Comparison of ENCODE assay signal across 9 mouse cellular contexts in genomic region chr14:20786020-20786419, GRCm38 (mm10). TPM values are rescaled to one million over a fixed set of nuclear protein-coding genes. Genes with fewer than 3 reads are reported as not detected.
DNase-seq lines count a peak whose midpoint lies in the region; ATAC-seq and TF ChIP-seq lines count a peak whose summit lies in the region.
"Had no signal": no experiment of that assay in that cellular context is flagged by ENCODE, and none has a peak within 500 bp of the region (broad histone marks: within the 10 kb centered on the region; RNA-seq: fewer than 3 reads in every experiment).

No protein-coding gene starts in this region.

- no peak for TF ChIP-seq EP300 in heart, postnatal 0 days (IDR thresholded peaks at IDR 0.05; ENCODE audit: low read depth)

- H3K27me3 ChIP-seq in heart, postnatal 0 days (ENCODE audit: control insufficient read depth, insufficient read depth, low read length), result no peaks in the 10 kb centered on the region
- H3K27me3 ChIP-seq in forebrain, embryonic 11.5 days (ENCODE audit: control insufficient read depth, insufficient read depth, low read length), result no peaks in the 10 kb centered on the region

- no peaks in the 10 kb centered on the region for H3K9me3 ChIP-seq in heart, postnatal 0 days (replicated peaks; ENCODE audit: control insufficient read depth, low read length)
- no peaks in the 10 kb centered on the region for H3K9me3 ChIP-seq in forebrain, embryonic 11.5 days (ENCODE audit: control insufficient read depth, low read length)

- peak overlapping the region; percentile 80 for H3K27ac ChIP-seq in heart, postnatal 0 days (ENCODE audit: low read depth)
- peak overlapping the region; percentile 32 for H3K27ac ChIP-seq in brown adipose tissue, adult 24 weeks (replicated peaks; ENCODE audit: low read depth, low read length)
- H3K27ac ChIP-seq in forebrain, embryonic 11.5 days (ENCODE audit: low read depth, low read length), result no peak overlapping the region

- WGBS in heart, postnatal 0 days, result 71% methylated on average over 5 of the region's 5 CpGs
- WGBS in forebrain, embryonic 11.5 days, result 91% methylated on average over 5 of the region's 5 CpGs

- TF ChIP-seq CTCF in heart, postnatal 0 days (IDR thresholded peaks at IDR 0.05; ENCODE audit: low read depth), result no peak

- peaks cover 57% of the 10 kb centered on the region for H3K36me3 ChIP-seq in heart, postnatal 0 days (replicated peaks; ENCODE audit: control insufficient read depth, insufficient read depth, low read length)
- no peaks in the 10 kb centered on the region; the same call in 1 of the 2 replicates for H3K36me3 ChIP-seq in forebrain, embryonic 11.5 days (ENCODE audit: control insufficient read depth, insufficient read depth, low read length)

- peaks cover 52% of the 10 kb centered on the region for H3K4me1 ChIP-seq in heart, postnatal 0 days (ENCODE audit: control insufficient read depth, insufficient read depth)
- H3K4me1 ChIP-seq in brown adipose tissue, adult 24 weeks (ENCODE audit: control insufficient read depth, insufficient read depth, insufficient read length, low read length), result peaks cover 34% of the 10 kb centered on the region
- no peaks in the 10 kb centered on the region for H3K4me1 ChIP-seq in forebrain, embryonic 11.5 days (replicated peaks; ENCODE audit: control insufficient read depth, insufficient read depth, low read length)

- peak overlapping the region; percentile 5; the same call in 1 of the 2 replicates for H3K9ac ChIP-seq in heart, postnatal 0 days (replicated peaks; ENCODE audit: low read depth, low read length)
- H3K9ac ChIP-seq in forebrain, embryonic 11.5 days (ENCODE audit: low read length), result no peak overlapping the region
- H3K9ac ChIP-seq: forebrain, postnatal 0 days had no signal

- H3K4me2 ChIP-seq in heart, postnatal 0 days (ENCODE audit: low read depth, low read length), result peak overlapping the region; percentile 32
- no peak overlapping the region for H3K4me2 ChIP-seq in forebrain, embryonic 11.5 days (ENCODE audit: low read depth, low read length, severe bottlenecking)

- DNase-seq in heart, postnatal 0 days (ENCODE audit: low spot score), result no peak
- DNase-seq in heart, adult 18-20 months, result no peak
- peak; percentile 29 for DNase-seq in 416B (ENCODE audit: low read depth)
- DNase-seq in frontal cortex, postnatal 14 days (ENCODE audit: low spot score in 2 of 2), result no peak
- no peak for DNase-seq in forebrain, embryonic 11.5 days (ENCODE audit: low spot score)
- DNase-seq in adrenal gland, postnatal 4 days (ENCODE audit: low spot score in 2 of 2), result no peak
- DNase-seq: forebrain, postnatal 0 days had no signal

- H3K4me3 ChIP-seq in heart, postnatal 0 days (ENCODE audit: low read depth, low read length), result no peak overlapping the region
- H3K4me3 ChIP-seq in brown adipose tissue, adult 24 weeks (ENCODE audit: insufficient read depth, low read depth, low read length), result no peak overlapping the region
- no peak overlapping the region for H3K4me3 ChIP-seq in forebrain, embryonic 11.5 days (ENCODE audit: low read depth, low read length)

- ATAC-seq in heart, postnatal 0 days (ENCODE audit: insufficient read depth, low read depth), result no peak
- ATAC-seq in megakaryocyte, adult 5-6 weeks (ENCODE audit: poor library complexity, severe bottlenecking), result peak; percentile 46
- no peak for ATAC-seq in forebrain, embryonic 11.5 days (replicated peaks; ENCODE audit: low FRiP score)
- ATAC-seq: forebrain, postnatal 0 days had no signal

RNA-seq across cellular contexts. Expression of gene Camk2g, which starts 7.9 kb away (rescaled TPM):
- total RNA-seq in heart, postnatal 0 days (2014; rRNA removed; ENCODE audit: low replicate concordance), result 74.5 and 107 TPM in 2 replicates
- 60.8 and 72.5 TPM in 2 replicates for polyA plus RNA-seq in heart, postnatal 0 days (2015; fragmentation: Nextera tagmentation; extraction: Ambion mirVana)
- total RNA-seq in heart, adult 18-20 months (2021), result 10 to 100 TPM; 43.8 to 47.7 TPM
- 9.3 and 12.8 TPM in 2 replicates for polyA plus RNA-seq in brown adipose tissue, adult 24 weeks (2012; ENCODE audit: insufficient read depth, insufficient read length, missing spikeins)
- total RNA-seq in megakaryocyte, adult 5-6 weeks (2015), result 24.0 and 24.3 TPM in 2 replicates
- total RNA-seq in megakaryocyte, adult 5-6 weeks (2017), result 50.1 and 61.1 TPM in 2 replicates
- 46.8 and 52.0 TPM in 2 replicates for polyA plus RNA-seq in forebrain, embryonic 11.5 days (2014; fragmentation: Nextera tagmentation; extraction: Ambion mirVana)
- 10 to 100 TPM; 77.3 to 87.2 TPM for total RNA-seq in adrenal gland, postnatal 4 days (2021)

RNA-seq across cellular contexts. Expression of gene Plau, which starts 50.4 kb away (rescaled TPM):
- 3.3 and 4.2 TPM in 2 replicates for total RNA-seq in heart, postnatal 0 days (2014; rRNA removed; ENCODE audit: low replicate concordance)
- 0.84 and 0.89 TPM in 2 replicates for polyA plus RNA-seq in heart, postnatal 0 days (2015; fragmentation: Nextera tagmentation; extraction: Ambion mirVana)
- total RNA-seq in heart, adult 18-20 months (2021), result 1 to 10 TPM; 3.8 to 4.0 TPM
- polyA plus RNA-seq in brown adipose tissue, adult 24 weeks (2012; ENCODE audit: insufficient read depth, insufficient read length, missing spikeins), result 9.6 and 11.6 TPM in 2 replicates
- 7.0 and 9.5 TPM in 2 replicates for total RNA-seq in megakaryocyte, adult 5-6 weeks (2015)
- total RNA-seq in megakaryocyte, adult 5-6 weeks (2017), result 16.8 and 17.1 TPM in 2 replicates
- 0.25 and 0.31 TPM in 2 replicates for polyA plus RNA-seq in forebrain, embryonic 11.5 days (2014; fragmentation: Nextera tagmentation; extraction: Ambion mirVana)
- 10 to 100 TPM; 19.8 to 36.6 TPM for total RNA-seq in adrenal gland, postnatal 4 days (2021)

RNA-seq across cellular contexts. Expression of gene Ndst2, which starts 51.7 kb away (rescaled TPM):
- 8.0 and 20.3 TPM in 2 replicates for total RNA-seq in heart, postnatal 0 days (2014; rRNA removed; ENCODE audit: low replicate concordance)
- 7.8 and 8.5 TPM in 2 replicates for polyA plus RNA-seq in heart, postnatal 0 days (2015; fragmentation: Nextera tagmentation; extraction: Ambion mirVana)
- 1 to 10 TPM; 6.4 to 8.3 TPM for total RNA-seq in heart, adult 18-20 months (2021)
- 3.9 and 4.8 TPM in 2 replicates for polyA plus RNA-seq in brown adipose tissue, adult 24 weeks (2012; ENCODE audit: insufficient read depth, insufficient read length, missing spikeins)
- total RNA-seq in megakaryocyte, adult 5-6 weeks (2015), result 55.7 and 60.3 TPM in 2 replicates
- 14.0 and 19.5 TPM in 2 replicates for total RNA-seq in megakaryocyte, adult 5-6 weeks (2017)
- polyA plus RNA-seq in forebrain, embryonic 11.5 days (2014; fragmentation: Nextera tagmentation; extraction: Ambion mirVana), result 25.7 and 32.5 TPM in 2 replicates
- 10 to 100 TPM; 46.4 to 49.0 TPM for total RNA-seq in adrenal gland, postnatal 4 days (2021)
